Mouse (Mus musculus) limb, embryonic 10.5 days (tissue): ENCODE results near the gene Adss. TPM values are rescaled to one million over a fixed set of nuclear protein-coding genes. Genes with fewer than 3 reads are reported as not detected.

ENCODE experiments used
- DNase-seq: peaks from one replicate; pipeline ENCODE4 v3.0.0-alpha.2; 2017; ENCODE audit warnings: low spot score
- H3K27ac ChIP-seq: fragments of 300-500 bp; sonication (generic); 2 replicates; pipeline ENCODE4 v1.5.1; 2016; ENCODE audit warnings: mild to moderate bottlenecking
- H3K27me3 ChIP-seq: fragments of 300-500 bp; sonication (generic); 2 replicates; pipeline ENCODE4 v1.6.1; 2016; ENCODE audit warnings: low read depth, mild to moderate bottlenecking; ENCODE audit not compliant: poor library complexity, severe bottlenecking
- H3K36me3 ChIP-seq: fragments of 300-500 bp; sonication (generic); 2 replicates; pipeline ENCODE4 v1.6.1; 2016; ENCODE audit warnings: mild to moderate bottlenecking, moderate library complexity
- H3K4me1 ChIP-seq: fragments of 300-500 bp; sonication (generic); 2 replicates; pipeline ENCODE4 v1.6.1; 2016
- H3K4me3 ChIP-seq: fragments of 300-500 bp; sonication (generic); 2 replicates; pipeline ENCODE4 v1.5.1; 2016; ENCODE audit warnings: mild to moderate bottlenecking, moderate library complexity
- H3K9me3 ChIP-seq: fragments of 300-500 bp; sonication (generic); replicated peaks from 2 replicates; pipeline ENCODE4 v1.6.1; 2016; ENCODE audit warnings: mild to moderate bottlenecking
- WGBS: fragments of 180-500 bp; shearing (Covaris S2); methylation state at CpG from one replicate; pipeline ENCODE4 v1.1.7; 2016; 5-methylcytosine and 5-hydroxymethylcytosine counted together
- polyA plus RNA-seq: library from polyadenylated mRNA; unstranded; fragments of >200 nt; fragmentation: Nextera tagmentation; extraction: Ambion mirVana; gene quantifications from 2 replicates; pipeline ENCODE4 v1.2.1, GENCODE M21; 2016

Gene Adss
- polyA plus RNA-seq, 1 experiment from 2014 or later: 64.2 TPM

DNA sequence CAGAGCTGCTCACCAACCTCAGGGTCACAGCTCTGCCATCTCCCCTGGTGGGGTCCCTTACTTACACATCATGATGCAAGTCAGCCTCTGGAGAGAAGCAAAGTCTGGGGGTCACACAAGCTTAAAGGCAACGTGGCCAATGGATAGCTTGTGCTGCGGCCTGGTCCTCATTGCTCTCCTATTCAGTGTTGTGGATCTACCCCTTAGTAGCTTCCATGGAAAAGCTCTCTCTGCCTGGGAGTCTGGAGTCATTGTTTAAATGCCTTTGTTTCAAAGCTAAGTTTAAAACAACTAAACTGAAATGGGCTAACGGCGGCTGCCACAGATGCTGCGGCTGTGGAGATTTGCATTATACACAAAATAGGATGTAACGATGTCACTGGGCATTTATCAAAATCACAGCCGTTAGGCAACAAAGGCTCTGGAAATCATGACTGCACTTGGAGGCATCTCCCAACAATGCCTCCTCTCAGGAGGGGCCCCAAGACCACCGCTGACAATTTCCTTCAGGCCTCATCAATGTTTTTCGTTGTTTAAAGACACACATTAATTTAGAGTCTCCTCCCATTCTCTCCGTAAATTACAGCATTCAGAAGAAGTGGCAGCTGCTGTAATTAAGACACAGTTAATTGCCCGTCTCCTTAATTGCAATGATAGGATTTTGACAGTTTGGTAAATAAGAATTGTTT is 77.8 kb downstream of the Adss start:
- no peaks in the 10 kb centered on the region for H3K27me3 ChIP-seq
- H3K4me1 ChIP-seq: no peaks in the 10 kb centered on the region
- H3K36me3 ChIP-seq: no peaks in the 10 kb centered on the region
- DNase-seq: no peak
- no peak overlapping the region for H3K4me3 ChIP-seq
- no peak overlapping the region for H3K27ac ChIP-seq
- WGBS: 74% methylated on average over 11 of the region's 11 CpGs
- H3K9me3 ChIP-seq: no peaks in the 10 kb centered on the region

DNA sequence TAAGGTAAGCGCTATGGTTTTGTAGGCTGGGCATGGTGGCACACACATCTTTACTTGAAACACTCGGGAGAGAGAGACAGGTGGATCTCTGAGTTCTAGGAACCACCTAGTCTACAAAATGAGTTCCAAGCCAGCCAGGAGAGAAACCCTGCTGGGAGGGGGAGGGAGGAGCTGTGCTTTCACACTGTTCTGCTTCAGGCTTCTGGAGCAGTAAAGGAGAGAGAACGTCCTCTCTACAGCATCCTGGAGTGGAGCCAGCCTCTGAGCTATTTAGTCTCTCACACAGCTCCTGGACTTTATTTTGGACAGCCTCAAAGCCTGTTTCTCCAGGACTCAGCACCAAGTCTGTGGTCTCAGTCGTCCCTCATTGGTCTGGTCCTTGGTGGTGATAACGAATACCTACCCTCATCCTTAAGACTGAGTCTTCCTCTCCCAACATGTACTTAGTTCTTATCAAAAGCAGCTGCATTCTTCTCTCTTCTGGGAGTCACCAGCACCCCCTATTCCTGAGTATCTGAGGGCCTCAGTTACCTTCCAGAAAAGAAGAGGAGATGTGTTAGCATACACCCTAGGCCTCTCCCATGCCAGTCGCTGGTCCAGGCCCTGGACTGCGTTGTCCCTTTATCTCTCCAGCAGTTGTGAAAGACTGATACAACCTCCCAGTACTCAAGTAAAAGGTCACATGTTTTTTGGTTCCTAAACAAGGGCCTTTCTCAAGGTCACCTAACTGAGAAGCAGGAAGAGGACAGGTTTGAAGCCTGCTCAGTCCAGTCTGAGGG is 79.1 kb downstream of the Adss start:
- DNase-seq: no peak
- H3K36me3 ChIP-seq: no peaks in the 10 kb centered on the region

DNA sequence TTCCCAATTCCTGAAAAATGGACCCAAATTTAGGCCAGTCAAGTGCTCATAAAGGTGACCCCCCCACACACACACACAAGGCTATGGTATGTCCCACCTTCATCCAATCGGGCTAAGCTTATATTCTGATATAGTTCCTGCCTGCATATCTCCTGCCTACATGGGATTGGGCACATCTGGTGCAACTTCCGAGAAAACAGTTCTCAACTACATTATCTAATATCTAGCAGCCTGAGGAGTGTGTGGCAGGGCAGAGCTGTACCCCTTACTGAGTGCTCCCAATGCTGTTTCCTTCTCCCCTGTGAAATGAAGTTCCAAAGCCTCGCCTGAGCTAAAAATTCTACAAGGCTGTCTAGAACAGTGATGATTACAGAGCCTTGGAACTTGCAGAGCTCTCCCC is 79.9 kb downstream of the Adss start:
- H3K9me3 ChIP-seq: no peaks in the 10 kb centered on the region
- no peak for DNase-seq
- WGBS: 84% methylated on average over 3 of the region's 3 CpGs
- H3K27me3 ChIP-seq: no peaks in the 10 kb centered on the region
- no peaks in the 10 kb centered on the region for H3K36me3 ChIP-seq
- no peak overlapping the region for H3K27ac ChIP-seq
- H3K4me3 ChIP-seq: no peak overlapping the region
- H3K4me1 ChIP-seq: no peaks in the 10 kb centered on the region

More for the DNA sequence above, 79.1 kb downstream of the Adss start:
- 81% methylated on average over 7 of the region's 7 CpGs for WGBS
- Histone ChIP-seq H3K27ac (no peak overlapping the region), H3K27me3 (no peaks in the 10 kb centered on the region), H3K4me1 (no peaks in the 10 kb centered on the region), H3K4me3 (no peak overlapping the region), H3K9me3 (no peaks in the 10 kb centered on the region)

DNA sequence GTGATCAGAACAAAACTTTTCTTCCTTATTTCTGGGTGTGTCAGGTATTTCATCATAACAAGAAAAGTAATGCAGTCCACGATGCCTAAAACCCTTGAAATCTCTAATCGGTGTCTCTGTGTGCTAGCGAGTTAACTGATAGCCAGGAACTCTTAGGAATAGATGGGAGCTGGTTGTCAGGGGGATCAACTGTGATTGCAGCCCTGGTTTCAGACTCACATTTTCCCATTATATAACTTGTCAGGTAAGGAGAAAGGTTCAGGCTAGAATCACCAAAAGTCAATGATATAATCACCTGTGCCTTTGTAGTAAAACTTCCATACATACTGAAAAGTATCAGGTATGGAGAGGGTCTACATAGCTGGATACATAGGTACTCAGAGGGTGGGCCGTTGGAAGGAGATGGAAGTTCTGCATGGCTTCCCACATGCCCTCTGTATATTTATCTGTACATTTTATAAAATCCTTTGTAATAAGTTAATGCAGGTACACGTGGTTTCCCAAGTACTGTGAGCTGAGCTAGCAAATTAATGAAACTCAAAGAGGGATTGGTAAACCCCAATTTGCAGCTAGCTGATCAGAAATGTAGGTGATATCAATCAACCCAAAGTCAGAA is 81.8 kb downstream of the Adss start:
- DNase-seq: no peak
- H3K36me3 ChIP-seq: no peaks in the 10 kb centered on the region
- H3K27me3 ChIP-seq: no peaks in the 10 kb centered on the region
- WGBS: 92% methylated on average over 5 of the region's 5 CpGs
- H3K4me1 ChIP-seq: no peaks in the 10 kb centered on the region
- H3K27ac ChIP-seq: no peak overlapping the region
- H3K9me3 ChIP-seq: no peaks in the 10 kb centered on the region
- no peak overlapping the region for H3K4me3 ChIP-seq

DNA sequence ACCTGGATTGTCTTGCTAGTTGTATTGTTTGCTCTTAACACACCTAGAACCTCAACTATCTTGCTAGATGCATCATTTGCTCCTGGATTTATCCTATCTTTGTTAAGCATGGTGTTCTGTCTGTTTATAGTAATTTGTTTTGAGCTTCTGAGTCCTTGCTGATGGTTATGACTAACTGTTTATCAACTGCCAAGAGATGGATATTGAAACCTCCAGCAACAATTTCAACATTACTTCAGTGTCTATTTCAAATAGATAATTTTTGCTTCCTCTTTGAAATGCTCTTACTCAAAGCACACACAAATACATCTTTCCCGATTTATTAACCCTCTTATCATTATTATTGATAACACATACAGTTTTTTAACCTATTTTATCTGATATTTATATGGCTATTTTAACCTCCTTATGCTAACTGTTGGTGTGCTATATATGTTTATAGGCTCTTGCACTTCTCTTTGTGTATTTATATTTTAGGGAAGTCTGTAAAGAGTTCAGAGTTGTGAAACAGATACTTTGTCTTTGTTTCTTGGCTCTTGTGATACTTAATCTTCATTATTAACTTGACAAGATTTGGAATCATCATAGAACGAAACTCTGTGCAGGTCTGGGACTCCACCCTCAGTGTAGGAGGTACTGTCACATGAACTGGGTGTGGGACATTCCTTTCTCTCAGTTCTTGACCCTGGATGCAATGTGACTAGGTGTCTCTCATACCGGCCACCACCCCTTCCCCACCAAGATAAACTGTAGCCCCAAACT is 82.5 kb downstream of the Adss start:
- no peak overlapping the region for H3K4me3 ChIP-seq
- H3K27me3 ChIP-seq: no peaks in the 10 kb centered on the region
- WGBS: 89% methylated on average over 3 of the region's 3 CpGs
- no peaks in the 10 kb centered on the region for H3K9me3 ChIP-seq
- no peak overlapping the region for H3K27ac ChIP-seq
- no peaks in the 10 kb centered on the region for H3K36me3 ChIP-seq
- DNase-seq: no peak
- no peaks in the 10 kb centered on the region for H3K4me1 ChIP-seq

Other genes starting within 250 kb of the Adss start
- not detected in 2 replicates for gene 1700016C15Rik, start 66.7 kb downstream of the Adss start, polyA plus RNA-seq
- 0.08 TPM in 1 of 2 replicates, not detected in the other for gene Catspere2, start 186.9 kb upstream of the Adss start, polyA plus RNA-seq